Mouse (Mus musculus) liver, embryonic 11.5 days (tissue): Measurements from ENCODE around the gene Mettl17. TPM values are rescaled to one million over a fixed set of nuclear protein-coding genes. Genes with fewer than 3 reads are reported as not detected.
"Not testable (repeated sequence)": the region's sequence is repeated elsewhere in the genome, so short reads cannot be mapped to it uniquely, and the experiment has no call there.

ENCODE experiments used
- ATAC-seq: fragments of 200-750 bp; cut with Nextera tagmentation; replicated peaks from 2 replicates; pipeline ENCODE4 v1.8.0; 2017; ENCODE audit warnings: moderate number of reproducible peaks, mild to moderate bottlenecking, moderate TSS enrichment, moderate library complexity; ENCODE audit not compliant: low FRiP score
- DNase-seq: peaks from one replicate; pipeline ENCODE4 v3.0.0-alpha.2; 2017; ENCODE audit warnings: low spot score
- H3K27ac ChIP-seq: fragments of 300-500 bp; sonication (generic); 2 replicates; pipeline ENCODE4 v1.5.1; 2014; ENCODE audit warnings: mild to moderate bottlenecking, low read depth, low read length, control low read depth
- H3K27me3 ChIP-seq: fragments of 300-500 bp; sonication (generic); replicated peaks from 2 replicates; pipeline ENCODE4 v1.6.1; 2014; ENCODE audit warnings: low read length, mixed read lengths; ENCODE audit not compliant: control insufficient read depth, insufficient read depth
- H3K36me3 ChIP-seq: fragments of 300-500 bp; sonication (generic); 2 replicates; pipeline ENCODE4 v1.6.1; 2014; ENCODE audit warnings: mild to moderate bottlenecking, low read length, moderate library complexity, mixed read lengths; ENCODE audit not compliant: control insufficient read depth, insufficient read depth
- H3K4me1 ChIP-seq: fragments of 300-500 bp; sonication (generic); replicated peaks from 2 replicates; pipeline ENCODE4 v1.6.1; 2014; ENCODE audit warnings: low read length, mixed read lengths; ENCODE audit not compliant: control insufficient read depth, insufficient read depth
- H3K4me2 ChIP-seq: fragments of 300-500 bp; sonication (generic); 2 replicates; pipeline ENCODE4 v1.6.1; 2014; ENCODE audit warnings: mild to moderate bottlenecking, control low read depth, moderate library complexity
- H3K4me3 ChIP-seq: fragments of 300-500 bp; sonication (generic); 2 replicates; pipeline ENCODE4 v1.5.1; 2014; ENCODE audit warnings: low read depth, low read length, control low read depth
- H3K9ac ChIP-seq: fragments of 300-500 bp; sonication (generic); 2 replicates; pipeline ENCODE4 v1.6.1; 2014; ENCODE audit warnings: low read depth, low read length, control low read depth
- H3K9me3 ChIP-seq: fragments of 300-500 bp; sonication (generic); 2 replicates; pipeline ENCODE4 v1.6.1; 2016; ENCODE audit warnings: low read length, inconsistent platforms, mixed read lengths; ENCODE audit not compliant: control insufficient read depth
- WGBS: fragments of 180-500 bp; shearing (Covaris S2); extraction: QIAGEN DNeasy Blood & Tissue Kit; methylation state at CpG from one replicate; pipeline ENCODE4 v1.1.7; 2014; 5-methylcytosine and 5-hydroxymethylcytosine counted together
- polyA plus RNA-seq: library from polyadenylated mRNA; unstranded; fragments of >200 nt; fragmentation: Nextera tagmentation; extraction: Ambion mirVana; gene quantifications from 2 replicates; pipeline ENCODE4 v1.2.1, GENCODE M21; 2014

Gene Mettl17
- polyA plus RNA-seq, 1 experiment from 2014 or later: 32.5 TPM

GRCm38 (mm10) chr14:51916539-51916938 lies 31.9 kb downstream of the Mettl17 start:
- DNase-seq: no peak
- H3K9ac ChIP-seq: no peak overlapping the region
- peaks cover 9% of the 10 kb centered on the region; the same call in 1 of the 2 replicates for H3K27me3 ChIP-seq
- no peaks in the 10 kb centered on the region for H3K9me3 ChIP-seq
- no peak overlapping the region for H3K4me2 ChIP-seq
- H3K4me1 ChIP-seq: peaks cover 8% of the 10 kb centered on the region
- 86% methylated on average over 4 of the region's 4 CpGs for WGBS
- no peak overlapping the region for H3K27ac ChIP-seq
- no peak overlapping the region for H3K4me3 ChIP-seq
- ATAC-seq: no peak
- no peaks in the 10 kb centered on the region for H3K36me3 ChIP-seq

GRCm38 (mm10) chr14:51918125-51918524 lies 33.5 kb downstream of the Mettl17 start, which contains the start of gene Tppp2:
Gene Tppp2, plus strand, starts transcription at chr14:51918425.
- no peak within 1 kb of the TSS for H3K4me2 ChIP-seq
- H3K9me3 ChIP-seq: no peaks in the 10 kb centered on the region
- WGBS: 84% methylated on average over 4 of the region's 4 CpGs
- no peaks in the 10 kb centered on the region for H3K36me3 ChIP-seq
- peaks cover 2% of the 10 kb centered on the region; the same call in 1 of the 2 replicates for H3K27me3 ChIP-seq
- no peak within 1 kb of the TSS for H3K27ac ChIP-seq
- no peak within 1 kb of the TSS for H3K9ac ChIP-seq
- ATAC-seq (no peak), DNase-seq (no peak)
- no peak within 1 kb of the TSS for H3K4me3 ChIP-seq
- peaks cover 5% of the 10 kb centered on the region for H3K4me1 ChIP-seq

- Histone ChIP-seq H3K27me3 (no peaks in the 10 kb centered on the region; the same call in 1 of the 2 replicates), H3K4me1 (peaks cover 1% of the 10 kb centered on the region; the same call in 1 of the 2 replicates), H3K4me2 (no peak overlapping the region), H3K4me3 (no peak overlapping the region), H3K9me3 (no peaks in the 10 kb centered on the region), H3K27ac (no peak overlapping the region), H3K9ac (no peak overlapping the region), H3K36me3 (no peaks in the 10 kb centered on the region)
- ATAC-seq: no peak
- DNase-seq: no peak
- WGBS: 79% methylated on average over 4 of the region's 4 CpGs
These were observed 34.3 kb downstream of the Mettl17 start for GRCm38 (mm10) chr14:51918966-51919365.

- Histone ChIP-seq H3K36me3 (no peaks in the 10 kb centered on the region), H3K9me3 (no peaks in the 10 kb centered on the region), H3K4me2 (no peak overlapping the region), H3K27ac (no peak overlapping the region), H3K9ac (no peak overlapping the region), H3K27me3 (no peaks in the 10 kb centered on the region; the same call in 1 of the 2 replicates), H3K4me1 (no peaks in the 10 kb centered on the region), H3K4me3 (no peak overlapping the region)
- ATAC-seq (no peak), DNase-seq (no peak)
- WGBS: 78% methylated on average over 16 of the region's 16 CpGs
These were observed 37.3 kb downstream of the Mettl17 start for GRCm38 (mm10) chr14:51921759-51922570.

GRCm38 (mm10) chr14:51922571-51922865 lies 37.9 kb downstream of the Mettl17 start, which contains the start of gene Rnase13:
Gene Rnase13, minus strand, starts transcription at chr14:51922773.
- no peaks in the 10 kb centered on the region for H3K9me3 ChIP-seq
- H3K36me3 ChIP-seq: no peaks in the 10 kb centered on the region
- 89% methylated on average over 7 of the region's 7 CpGs for WGBS
- no peaks in the 10 kb centered on the region; the same call in 1 of the 2 replicates for H3K27me3 ChIP-seq
- DNase-seq (no peak), ATAC-seq (no peak)
- no peak within 1 kb of the TSS for H3K27ac ChIP-seq
- no peak within 1 kb of the TSS for H3K4me2 ChIP-seq
- H3K9ac ChIP-seq: no peak within 1 kb of the TSS
- no peaks in the 10 kb centered on the region for H3K4me1 ChIP-seq
- no peak within 1 kb of the TSS for H3K4me3 ChIP-seq

- Histone ChIP-seq H3K27ac (no peak overlapping the region), H3K9me3 (no peaks in the 10 kb centered on the region), H3K4me3 (no peak overlapping the region), H3K36me3 (no peaks in the 10 kb centered on the region), H3K27me3 (no peaks in the 10 kb centered on the region; the same call in 1 of the 2 replicates), H3K4me1 (no peaks in the 10 kb centered on the region), H3K9ac (no peak overlapping the region), H3K4me2 (no peak overlapping the region)
- WGBS: 81% methylated on average over 2 of the region's 2 CpGs
- ATAC-seq: no peak
- DNase-seq: no peak
These were observed 38.3 kb downstream of the Mettl17 start for GRCm38 (mm10) chr14:51922910-51923309.

GRCm38 (mm10) chr14:51923492-51923891 lies 38.9 kb downstream of the Mettl17 start:
- H3K36me3 ChIP-seq: no peaks in the 10 kb centered on the region
- no peak overlapping the region for H3K27ac ChIP-seq
- H3K9me3 ChIP-seq: no peaks in the 10 kb centered on the region
- H3K27me3 ChIP-seq: no peaks in the 10 kb centered on the region; the same call in 1 of the 2 replicates
- no peak overlapping the region for H3K4me2 ChIP-seq
- ATAC-seq (no peak), DNase-seq (no peak)
- no peak overlapping the region for H3K4me3 ChIP-seq
- H3K4me1 ChIP-seq: no peaks in the 10 kb centered on the region
- no peak overlapping the region for H3K9ac ChIP-seq
- WGBS: 77% methylated on average over 4 of the region's 4 CpGs

- not testable (repeated sequence) for H3K4me1 ChIP-seq, H3K27me3 ChIP-seq, H3K36me3 ChIP-seq, DNase-seq, H3K9me3 ChIP-seq, H3K4me3 ChIP-seq, ATAC-seq, H3K4me2 ChIP-seq, H3K27ac ChIP-seq, H3K9ac ChIP-seq
- 92% methylated on average over 11 of the region's 11 CpGs for WGBS
These were observed 42.3 kb downstream of the Mettl17 start for GRCm38 (mm10) chr14:51926930-51927329.
